Mouse (Mus musculus) limb, embryonic 10.5 days (tissue): ENCODE results near the gene 1700123O20Rik. TPM values are rescaled to one million over a fixed set of nuclear protein-coding genes. Genes with fewer than 3 reads are reported as not detected.

Experiments
- DNase-seq: peaks from one replicate; pipeline ENCODE4 v3.0.0-alpha.2; 2017; ENCODE audit warnings: low spot score
- H3K27ac ChIP-seq: fragments of 300-500 bp; sonication (generic); 2 replicates; pipeline ENCODE4 v1.5.1; 2016; ENCODE audit warnings: mild to moderate bottlenecking
- H3K27me3 ChIP-seq: fragments of 300-500 bp; sonication (generic); 2 replicates; pipeline ENCODE4 v1.6.1; 2016; ENCODE audit warnings: low read depth, mild to moderate bottlenecking; ENCODE audit not compliant: poor library complexity, severe bottlenecking
- H3K36me3 ChIP-seq: fragments of 300-500 bp; sonication (generic); 2 replicates; pipeline ENCODE4 v1.6.1; 2016; ENCODE audit warnings: mild to moderate bottlenecking, moderate library complexity
- H3K4me1 ChIP-seq: fragments of 300-500 bp; sonication (generic); 2 replicates; pipeline ENCODE4 v1.6.1; 2016
- H3K4me3 ChIP-seq: fragments of 300-500 bp; sonication (generic); 2 replicates; pipeline ENCODE4 v1.5.1; 2016; ENCODE audit warnings: mild to moderate bottlenecking, moderate library complexity
- H3K9me3 ChIP-seq: fragments of 300-500 bp; sonication (generic); replicated peaks from 2 replicates; pipeline ENCODE4 v1.6.1; 2016; ENCODE audit warnings: mild to moderate bottlenecking
- WGBS: fragments of 180-500 bp; shearing (Covaris S2); methylation state at CpG from one replicate; pipeline ENCODE4 v1.1.7; 2016; 5-methylcytosine and 5-hydroxymethylcytosine counted together
- polyA plus RNA-seq: library from polyadenylated mRNA; unstranded; fragments of >200 nt; fragmentation: Nextera tagmentation; extraction: Ambion mirVana; gene quantifications from 2 replicates; pipeline ENCODE4 v1.2.1, GENCODE M21; 2016

1700123O20Rik gene
- polyA plus RNA-seq, 1 experiment from 2014 or later = 116 TPM

- peak overlapping the region; percentile 36 for H3K4me3 ChIP-seq
- WGBS = under 1% methylated on average over 13 of the region's 13 CpGs
These were observed 28.1 kb downstream of the 1700123O20Rik start for GRCm38 (mm10) chr14:54714121-54714520.

GRCm38 (mm10) chr14:54714617-54715081, 28.6 kb downstream of the 1700123O20Rik start:
- H3K4me3 ChIP-seq = peak overlapping the region; percentile 36
- no peaks in the 10 kb centered on the region for H3K36me3 ChIP-seq
- peaks cover 18% of the 10 kb centered on the region; the same call in 1 of the 2 replicates for H3K4me1 ChIP-seq
- H3K9me3 ChIP-seq = no peaks in the 10 kb centered on the region
- peak; percentile 42 for DNase-seq
- 3% methylated on average over 15 of the region's 15 CpGs for WGBS
- peaks cover 13% of the 10 kb centered on the region for H3K27me3 ChIP-seq
- H3K27ac ChIP-seq = no peak overlapping the region

More at GRCm38 (mm10) chr14:54714121-54714520, 28.1 kb downstream of the 1700123O20Rik start:
- Histone ChIP-seq H3K9me3 (no peaks in the 10 kb centered on the region), H3K27ac (no peak overlapping the region), H3K4me1 (peaks cover 18% of the 10 kb centered on the region; the same call in 1 of the 2 replicates), H3K36me3 (no peaks in the 10 kb centered on the region), H3K27me3 (peaks cover 13% of the 10 kb centered on the region)
- DNase-seq = peak; percentile 69

GRCm38 (mm10) chr14:54715402-54715801, 29.4 kb downstream of the 1700123O20Rik start:
- Histone ChIP-seq H3K4me1 (peaks cover 18% of the 10 kb centered on the region; the same call in 1 of the 2 replicates), H3K27ac (no peak overlapping the region), H3K4me3 (no peak overlapping the region), H3K36me3 (no peaks in the 10 kb centered on the region), H3K27me3 (peaks cover 13% of the 10 kb centered on the region), H3K9me3 (no peaks in the 10 kb centered on the region)
- WGBS = 86% methylated on average over 1 of the region's 1 CpGs
- DNase-seq = no peak

- Histone ChIP-seq H3K4me3 (no peak overlapping the region), H3K4me1 (peaks cover under 1% of the 10 kb centered on the region; the same call in 1 of the 2 replicates), H3K27me3 (peaks cover 5% of the 10 kb centered on the region), H3K36me3 (no peaks in the 10 kb centered on the region), H3K9me3 (no peaks in the 10 kb centered on the region), H3K27ac (no peak overlapping the region)
- no peak for DNase-seq
- WGBS = 90% methylated on average over 11 of the region's 11 CpGs
These were observed 34.0 kb downstream of the 1700123O20Rik start for GRCm38 (mm10) chr14:54720041-54720440.

- no peaks in the 10 kb centered on the region for H3K27me3 ChIP-seq
- no peak overlapping the region for H3K4me3 ChIP-seq
- 87% methylated on average over 7 of the region's 7 CpGs for WGBS
- H3K4me1 ChIP-seq = no peaks in the 10 kb centered on the region
- H3K9me3 ChIP-seq = no peaks in the 10 kb centered on the region
- no peak overlapping the region for H3K27ac ChIP-seq
- H3K36me3 ChIP-seq = no peaks in the 10 kb centered on the region
- no peak for DNase-seq
These were observed 34.8 kb downstream of the 1700123O20Rik start for GRCm38 (mm10) chr14:54720654-54721350.

GRCm38 (mm10) chr14:54721711-54722110, 35.7 kb downstream of the 1700123O20Rik start:
- Histone ChIP-seq H3K9me3 (no peaks in the 10 kb centered on the region), H3K4me1 (no peaks in the 10 kb centered on the region), H3K27me3 (no peaks in the 10 kb centered on the region), H3K36me3 (no peaks in the 10 kb centered on the region), H3K27ac (no peak overlapping the region), H3K4me3 (no peak overlapping the region)
- no peak for DNase-seq
- WGBS = 85% methylated on average over 10 of the region's 10 CpGs

- no peaks in the 10 kb centered on the region for H3K4me1 ChIP-seq
These were observed 38.0 kb downstream of the 1700123O20Rik start for GRCm38 (mm10) chr14:54724049-54724448.

GRCm38 (mm10) chr14:54727565-54727964, 41.5 kb downstream of the 1700123O20Rik start:
- no peak for DNase-seq
- WGBS = 85% methylated on average over 5 of the region's 5 CpGs
- no peaks in the 10 kb centered on the region for H3K36me3 ChIP-seq
- H3K4me1 ChIP-seq = no peaks in the 10 kb centered on the region
- no peak overlapping the region for H3K27ac ChIP-seq
- H3K27me3 ChIP-seq = no peaks in the 10 kb centered on the region
- H3K4me3 ChIP-seq = no peak overlapping the region
- no peaks in the 10 kb centered on the region for H3K9me3 ChIP-seq

More at GRCm38 (mm10) chr14:54724049-54724448, 38.0 kb downstream of the 1700123O20Rik start:
- Histone ChIP-seq H3K9me3 (no peaks in the 10 kb centered on the region), H3K36me3 (no peaks in the 10 kb centered on the region), H3K27ac (no peak overlapping the region), H3K27me3 (no peaks in the 10 kb centered on the region), H3K4me3 (no peak overlapping the region)
- DNase-seq = no peak
- 90% methylated on average over 6 of the region's 6 CpGs for WGBS

GRCm38 (mm10) chr14:54728823-54729653, 43.0 kb downstream of the 1700123O20Rik start:
- DNase-seq = no peak
- H3K4me1 ChIP-seq = no peaks in the 10 kb centered on the region
- H3K27ac ChIP-seq = no peak overlapping the region
- H3K9me3 ChIP-seq = no peaks in the 10 kb centered on the region
- no peaks in the 10 kb centered on the region for H3K27me3 ChIP-seq
- 75% methylated on average over 13 of the region's 13 CpGs for WGBS
- no peak overlapping the region for H3K4me3 ChIP-seq
- no peaks in the 10 kb centered on the region for H3K36me3 ChIP-seq

GRCm38 (mm10) chr14:54730305-54730704, 44.3 kb downstream of the 1700123O20Rik start:
- no peak overlapping the region for H3K27ac ChIP-seq
- H3K4me1 ChIP-seq = no peaks in the 10 kb centered on the region
- H3K27me3 ChIP-seq = no peaks in the 10 kb centered on the region
- 93% methylated on average over 6 of the region's 6 CpGs for WGBS
- no peaks in the 10 kb centered on the region for H3K9me3 ChIP-seq
- no peaks in the 10 kb centered on the region for H3K36me3 ChIP-seq
- no peak for DNase-seq
- no peak overlapping the region for H3K4me3 ChIP-seq

GRCm38 (mm10) chr14:54732206-54732605, 46.2 kb downstream of the 1700123O20Rik start:
- H3K27ac ChIP-seq = no peak overlapping the region
- no peak overlapping the region for H3K4me3 ChIP-seq
- no peaks in the 10 kb centered on the region for H3K36me3 ChIP-seq
- H3K9me3 ChIP-seq = no peaks in the 10 kb centered on the region
- no peak for DNase-seq
- no peaks in the 10 kb centered on the region for H3K27me3 ChIP-seq
- no peaks in the 10 kb centered on the region for H3K4me1 ChIP-seq
- 92% methylated on average over 8 of the region's 8 CpGs for WGBS

GRCm38 (mm10) chr14:54734004-54734403, 48.0 kb downstream of the 1700123O20Rik start:
- no peak for DNase-seq
- Histone ChIP-seq H3K36me3 (no peaks in the 10 kb centered on the region), H3K4me3 (no peak overlapping the region), H3K4me1 (no peaks in the 10 kb centered on the region), H3K9me3 (no peaks in the 10 kb centered on the region), H3K27me3 (no peaks in the 10 kb centered on the region), H3K27ac (no peak overlapping the region)
- WGBS = 85% methylated on average over 4 of the region's 4 CpGs

- Histone ChIP-seq H3K4me3 (no peak overlapping the region), H3K4me1 (no peaks in the 10 kb centered on the region), H3K27ac (no peak overlapping the region), H3K36me3 (no peaks in the 10 kb centered on the region), H3K9me3 (no peaks in the 10 kb centered on the region), H3K27me3 (no peaks in the 10 kb centered on the region)
- DNase-seq = no peak
- 83% methylated on average over 4 of the region's 4 CpGs for WGBS
These were observed 49.2 kb downstream of the 1700123O20Rik start for GRCm38 (mm10) chr14:54735221-54735620.
